Mouse (Mus musculus) myocyte (in vitro differentiated cells): ENCODE measurements around the gene Patl2. TPM values are rescaled to one million over a fixed set of nuclear protein-coding genes. Genes with fewer than 3 reads are reported as not detected.

Source experiments
- H3K27me3 ChIP-seq: one replicate; pipeline ENCODE4 v1.6.1; 2011; ENCODE audit not compliant: control insufficient read depth, insufficient read depth, insufficient read length
- H3K36me3 ChIP-seq: one replicate; pipeline ENCODE4 v1.6.1; 2011; ENCODE audit not compliant: control insufficient read depth, insufficient read depth
- H3K4me2 ChIP-seq: one replicate; pipeline ENCODE4 v1.6.1; 2011; ENCODE audit warnings: low read depth, control low read depth
- H3K4me3 ChIP-seq: one replicate; pipeline ENCODE4 v1.5.1; 2011; ENCODE audit warnings: mild to moderate bottlenecking, control low read depth, moderate library complexity
- H3K79me2 ChIP-seq: one replicate; pipeline ENCODE4 v1.6.1; 2011; ENCODE audit not compliant: control insufficient read depth, insufficient read depth
- H3ac ChIP-seq: one replicate; pipeline ENCODE4 v1.6.1; 2011; ENCODE audit not compliant: control insufficient read depth, insufficient read length
- CEBPB ChIP-seq: IDR thresholded peaks from 2 replicates; pipeline ENCODE4 v1.6.1; 2011; ENCODE audit warnings: mild to moderate bottlenecking, moderate library complexity; ENCODE audit not compliant: poor library complexity, insufficient read depth, severe bottlenecking
- E2F4 ChIP-seq: IDR thresholded peaks from one replicate; pipeline ENCODE4 v1.6.1; 2011; ENCODE audit warnings: mild to moderate bottlenecking, control low read depth, moderate library complexity; ENCODE audit not compliant: insufficient read depth
- MAX ChIP-seq: IDR thresholded peaks from one replicate; pipeline ENCODE4 v1.6.1; 2011; ENCODE audit warnings: low read depth, mild to moderate bottlenecking, control low read depth
- MYOD1 ChIP-seq, 3 experiments: IDR thresholded peaks; one replicate each; pipeline ENCODE4 v1.6.1; 2011; ENCODE audit warnings: control low read depth in 2 of 3, low read depth in 2 of 3, mild to moderate bottlenecking in 2 of 3, moderate library complexity in 1 of 3; ENCODE audit not compliant: insufficient read length in 2 of 3, control insufficient read depth in 1 of 3
- MYOG ChIP-seq, 3 experiments: IDR thresholded peaks; one replicate each; pipeline ENCODE4 v1.6.1; 2011; ENCODE audit warnings: control low read depth in 2 of 3, low read depth in 2 of 3, mild to moderate bottlenecking in 2 of 3; ENCODE audit not compliant: insufficient read length in 2 of 3, control insufficient read depth in 1 of 3, insufficient read depth in 1 of 3
- POLR2A ChIP-seq: IDR thresholded peaks from one replicate; pipeline ENCODE4 v1.6.1; 2011; ENCODE audit warnings: low read depth, mild to moderate bottlenecking, control low read depth, moderate library complexity; ENCODE audit not compliant: insufficient read length
- POLR2AphosphoS2 ChIP-seq: IDR thresholded peaks from one replicate; pipeline ENCODE4 v1.6.1; 2011; ENCODE audit warnings: low read depth, control low read depth; ENCODE audit not compliant: insufficient read length
- REST ChIP-seq: IDR thresholded peaks from one replicate; pipeline ENCODE4 v1.6.1; 2011; ENCODE audit warnings: mild to moderate bottlenecking, control low read depth, moderate library complexity; ENCODE audit not compliant: insufficient read depth, insufficient read length
- SRF ChIP-seq: IDR thresholded peaks from one replicate; pipeline ENCODE4 v1.6.1; 2011; ENCODE audit warnings: low read depth; ENCODE audit not compliant: control insufficient read depth, insufficient read length
- TCF12 ChIP-seq: IDR thresholded peaks from one replicate; pipeline ENCODE4 v1.6.1; 2011; ENCODE audit warnings: mild to moderate bottlenecking, control low read depth; ENCODE audit not compliant: poor library complexity, insufficient read depth, severe bottlenecking
- TCF3 ChIP-seq: IDR thresholded peaks from one replicate; pipeline ENCODE4 v1.6.1; 2011; ENCODE audit warnings: low read depth, control low read depth; ENCODE audit not compliant: insufficient read length
- USF1 ChIP-seq: IDR thresholded peaks from one replicate; pipeline ENCODE4 v1.6.1; 2011; ENCODE audit warnings: low read depth, mild to moderate bottlenecking, control low read depth, moderate library complexity
- polyA plus RNA-seq: library from polyadenylated mRNA; unstranded; fragments of >200 nt; fragmentation: generic; extraction: Trizol; gene quantifications from one replicate; pipeline ENCODE4 v1.2.1, GENCODE M21; 2012; ENCODE audit warnings: missing spikeins

The Patl2 gene
- polyA plus RNA-seq, 1 experiment, result 0.07 TPM

DNA sequence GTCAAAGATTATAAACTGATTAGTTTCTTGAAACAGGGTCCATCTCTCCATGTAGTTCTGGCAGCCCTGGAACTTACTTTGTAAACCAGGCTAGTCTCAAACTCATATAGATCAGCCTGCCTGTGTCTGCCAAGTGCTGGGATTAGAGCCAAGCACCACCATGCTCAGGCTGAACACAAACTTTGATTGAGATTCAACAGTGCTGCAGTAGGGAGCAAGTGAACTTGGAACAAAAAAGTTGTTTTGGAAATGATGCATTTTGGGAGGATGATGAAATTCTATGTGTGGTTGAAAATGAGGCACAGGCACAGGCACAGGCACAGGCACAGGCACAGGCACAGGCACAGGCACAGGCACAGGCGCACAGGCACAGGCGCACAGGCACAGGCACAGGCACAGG lies 13.8 kb downstream of the Patl2 start:
- Histone ChIP-seq H3K36me3 (no peaks in the 10 kb centered on the region), H3K4me2 (no peak overlapping the region), H3K79me2 (no peaks in the 10 kb centered on the region), H3K27me3 (no peaks in the 10 kb centered on the region), H3K4me3 (no peak overlapping the region), H3ac (no peak overlapping the region)
- TF ChIP-seq TCF3, result no peak
- peak; percentile 28 for TF ChIP-seq POLR2A
- no peak for TF ChIP-seq POLR2AphosphoS2
- TF ChIP-seq E2F4, result no peak
- TF ChIP-seq TCF12, result no peak
- no peak for TF ChIP-seq MYOD1 (IDR thresholded peaks at IDR 0.05; ENCODE audit: control insufficient read depth in 1 of 3, insufficient read length in 2 of 3, low read depth in 2 of 3)
- TF ChIP-seq MYOG (IDR thresholded peaks at IDR 0.05; ENCODE audit: control insufficient read depth in 1 of 3, insufficient read depth in 1 of 3, insufficient read length in 2 of 3, low read depth in 2 of 3), result no peak
- TF ChIP-seq USF1, result no peak

DNA sequence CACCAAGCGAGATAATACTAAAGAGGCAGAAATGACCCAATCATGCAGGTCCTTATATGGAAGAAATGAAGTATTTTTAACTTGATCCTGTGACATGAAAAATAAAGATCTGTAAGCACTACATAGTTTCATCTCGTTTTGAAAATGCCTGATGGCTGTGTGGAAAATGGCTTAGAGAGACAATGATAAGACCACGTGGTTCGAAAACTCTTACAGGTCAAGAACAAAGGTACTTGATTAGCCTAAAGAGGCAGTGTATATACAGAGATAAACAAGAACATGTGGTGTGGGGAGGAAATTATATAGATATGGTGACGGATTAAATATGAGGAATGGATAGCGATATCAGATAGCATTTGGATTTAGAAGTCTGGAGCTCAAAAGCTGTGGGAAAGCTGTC lies 14.7 kb downstream of the Patl2 start:
- Histone ChIP-seq H3K27me3 (no peaks in the 10 kb centered on the region), H3K79me2 (no peaks in the 10 kb centered on the region), H3K4me3 (no peak overlapping the region), H3K4me2 (no peak overlapping the region), H3ac (no peak overlapping the region), H3K36me3 (no peaks in the 10 kb centered on the region)
- TF ChIP-seq SRF (no peak), TCF12 (no peak), POLR2AphosphoS2 (no peak), MAX (no peak), CEBPB (no peak), TCF3 (no peak), E2F4 (no peak), MYOD1 (IDR thresholded peaks at IDR 0.05; ENCODE audit: control insufficient read depth in 1 of 3, insufficient read length in 2 of 3, low read depth in 2 of 3) (no peak), USF1 (no peak), MYOG (IDR thresholded peaks at IDR 0.05; ENCODE audit: control insufficient read depth in 1 of 3, insufficient read depth in 1 of 3, insufficient read length in 2 of 3, low read depth in 2 of 3) (no peak), POLR2A (no peak), REST (no peak)

DNA sequence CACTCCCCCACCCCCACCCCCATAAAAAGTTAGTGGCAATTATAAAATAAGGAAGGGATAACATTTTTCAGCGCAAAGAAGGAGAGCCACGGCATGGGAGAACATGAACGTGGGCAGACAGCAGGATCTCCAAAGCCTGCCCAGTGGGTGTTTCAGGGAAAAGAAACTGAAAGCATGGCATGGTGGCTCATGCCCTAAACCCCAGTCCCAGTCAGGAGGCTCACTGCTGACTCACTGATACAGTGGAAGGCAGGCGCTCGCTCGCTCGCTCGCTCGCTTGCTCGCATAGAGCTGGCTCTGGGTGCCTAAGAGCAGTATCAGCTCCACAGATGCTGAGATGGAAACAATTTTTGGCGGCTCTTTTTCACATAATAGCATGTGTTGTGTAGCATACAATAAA lies 21.7 kb downstream of the Patl2 start:
- Histone ChIP-seq H3ac (no peak overlapping the region), H3K79me2 (no peaks in the 10 kb centered on the region), H3K27me3 (no peaks in the 10 kb centered on the region), H3K4me2 (peak overlapping the region; percentile 83), H3K4me3 (peak overlapping the region; percentile 5), H3K36me3 (no peaks in the 10 kb centered on the region)
- peak; percentile 20 for TF ChIP-seq POLR2A
- TF ChIP-seq MYOG (IDR thresholded peaks at IDR 0.05; ENCODE audit: control insufficient read depth in 1 of 3, insufficient read depth in 1 of 3, insufficient read length in 2 of 3, low read depth in 2 of 3), result no peak
- TF ChIP-seq POLR2AphosphoS2, result no peak
- TF ChIP-seq MAX, result no peak
- no peak for TF ChIP-seq CEBPB
- no peak for TF ChIP-seq USF1
- no peak for TF ChIP-seq REST
- TF ChIP-seq TCF12, result no peak
- no peak for TF ChIP-seq E2F4

DNA sequence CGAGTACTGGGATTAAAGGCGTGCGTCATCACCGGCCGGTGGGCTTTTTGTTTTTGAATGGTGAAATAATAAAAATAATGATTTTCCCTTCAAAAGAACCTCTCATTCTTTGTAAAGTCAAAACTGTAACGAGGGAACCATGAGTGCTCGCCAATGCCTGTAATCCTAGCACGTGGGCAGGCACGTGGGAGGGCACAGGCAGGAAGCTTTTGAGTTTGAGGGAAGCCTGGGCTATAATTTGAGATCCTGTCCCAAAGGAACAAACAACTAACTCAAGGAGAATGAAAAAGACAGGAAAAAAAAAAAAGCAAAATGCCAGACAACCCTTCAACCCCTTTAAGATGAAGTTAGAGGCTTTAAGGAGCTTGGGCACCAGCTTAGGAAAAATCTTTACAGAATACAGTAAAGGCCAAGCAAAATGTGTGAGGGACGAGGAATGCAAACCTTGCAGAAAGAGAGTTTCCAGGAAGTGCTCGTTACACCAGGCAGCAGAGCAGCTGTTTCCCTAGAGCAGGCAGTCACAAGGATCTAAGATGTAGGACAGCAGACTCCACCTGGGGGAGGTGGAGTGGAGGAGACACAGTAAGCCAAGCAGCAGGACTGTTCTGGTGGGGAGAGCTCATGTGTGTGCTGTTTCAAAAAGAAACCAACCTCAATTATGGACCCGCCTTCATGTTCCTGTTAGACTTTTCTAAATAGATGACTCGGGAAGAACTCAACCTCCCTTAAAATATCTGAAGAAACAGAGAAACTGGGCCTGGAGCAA lies 22.4 kb downstream of the Patl2 start:
- H3K4me3 ChIP-seq, result peak overlapping the region; percentile 5
- H3ac ChIP-seq, result no peak overlapping the region
- no peaks in the 10 kb centered on the region for H3K36me3 ChIP-seq
- H3K27me3 ChIP-seq, result no peaks in the 10 kb centered on the region
- TF ChIP-seq POLR2A (no peak), MYOD1 (IDR thresholded peaks at IDR 0.05; ENCODE audit: control insufficient read depth in 1 of 3, insufficient read length in 2 of 3, low read depth in 2 of 3) (no peak), USF1 (no peak), CEBPB (no peak), MYOG (IDR thresholded peaks at IDR 0.05; ENCODE audit: control insufficient read depth in 1 of 3, insufficient read depth in 1 of 3, insufficient read length in 2 of 3, low read depth in 2 of 3) (no peak), MAX (no peak), POLR2AphosphoS2 (no peak), SRF (no peak), E2F4 (no peak), REST (no peak), TCF12 (no peak), TCF3 (no peak)
- H3K79me2 ChIP-seq, result no peaks in the 10 kb centered on the region
- peak overlapping the region; percentile 83 for H3K4me2 ChIP-seq

DNA sequence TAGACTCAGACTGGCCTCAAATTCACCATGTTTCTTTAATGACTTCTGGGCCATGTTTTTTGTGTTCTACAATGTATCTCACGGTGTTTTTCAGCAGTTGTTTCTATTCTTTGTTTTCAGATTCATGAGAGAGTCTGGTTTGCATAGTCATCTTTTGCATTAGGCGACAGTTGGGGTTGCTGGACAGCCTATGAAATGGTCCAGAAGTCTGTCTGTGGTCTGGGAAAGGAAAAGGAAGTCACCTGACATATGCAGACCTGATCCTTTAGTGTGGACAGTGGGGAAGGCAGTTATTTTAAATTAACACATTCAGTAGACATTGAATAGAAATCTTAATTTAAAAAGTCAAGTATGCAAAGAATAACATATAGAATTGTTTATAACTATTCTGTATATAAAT lies 23.5 kb downstream of the Patl2 start:
- TF ChIP-seq MAX (no peak), TCF3 (no peak), POLR2A (no peak), MYOG (IDR thresholded peaks at IDR 0.05; ENCODE audit: control insufficient read depth in 1 of 3, insufficient read depth in 1 of 3, insufficient read length in 2 of 3, low read depth in 2 of 3) (no peak), POLR2AphosphoS2 (no peak)
- Histone ChIP-seq H3ac (no peak overlapping the region), H3K36me3 (no peaks in the 10 kb centered on the region), H3K4me2 (no peak overlapping the region), H3K4me3 (no peak overlapping the region), H3K79me2 (no peaks in the 10 kb centered on the region), H3K27me3 (no peaks in the 10 kb centered on the region)
